Mouse (Mus musculus): ENCODE results near the gene Cacnb1. TPM values are rescaled to one million over a fixed set of nuclear protein-coding genes. Genes with fewer than 3 reads are reported as not detected.
A peak's percentile ranks its signal among the peaks of the same experiment; 100 is the strongest.

The Cacnb1 gene
- total RNA-seq, 1 experiment = 6.2 TPM

GRCm38 (mm10) chr11:98046466-98046865 is 23.6 kb upstream of the Cacnb1 start:
- DNase-seq (ENCODE audit: low read depth, low spot score) = no peak
- Histone ChIP-seq H3K36me3 (ENCODE audit: control insufficient read depth, insufficient read depth, low read length, poor library complexity, severe bottlenecking) (no peaks in the 10 kb centered on the region), H3K4me1 (ENCODE audit: control insufficient read depth in 2 of 2, insufficient read depth in 2 of 2, low read length in 2 of 2, poor library complexity in 1 of 2) (peaks cover 0 to 14% of the 10 kb centered on the region in 2 experiments; a peak in 2 of 4 replicates), H3K4me3 (ENCODE audit: insufficient read depth in 1 of 2, low read depth in 1 of 2, low read length in 2 of 2, poor library complexity in 1 of 2, severe bottlenecking in 1 of 2) (no peak overlapping the region), H3K27ac (ENCODE audit: insufficient read depth, low read depth, low read length, poor library complexity, severe bottlenecking) (no peak overlapping the region), H3K9me3 (ENCODE audit: control insufficient read depth, insufficient read depth, low read depth, low read length) (no peaks in the 10 kb centered on the region), H3K9ac (ENCODE audit: insufficient read depth, low read depth, low read length, poor library complexity, severe bottlenecking) (no peak overlapping the region)
- in situ Hi-C loops (cut with MboI; ENCODE audit: low sequenced_read_pairs in 2 of 2, unreplicated experiment in 2 of 2) = no loop called here
- TF ChIP-seq HCFC1 (IDR thresholded peaks at IDR 0.05; ENCODE audit: borderline replicate concordance, insufficient read depth, low read length) (no peak), ZNF384 (IDR thresholded peaks at IDR 0.05; ENCODE audit: low read depth, low read length) (no peak), ZC3H11A (IDR thresholded peaks at IDR 0.05; ENCODE audit: borderline replicate concordance, low read depth, low read length) (no peak), CHD2 (IDR thresholded peaks at IDR 0.05; ENCODE audit: low read depth, low read length) (no peak), MAFK (IDR thresholded peaks at IDR 0.05; ENCODE audit: insufficient read depth, low read depth, low read length) (no peak)

GRCm38 (mm10) chr11:98045596-98045995 is 22.8 kb upstream of the Cacnb1 start:
- Histone ChIP-seq H3K4me1 (ENCODE audit: control insufficient read depth in 2 of 2, insufficient read depth in 2 of 2, low read length in 2 of 2, poor library complexity in 1 of 2) (peaks cover 2 to 16% of the 10 kb centered on the region in 2 experiments; a peak in 2 of 4 replicates), H3K36me3 (ENCODE audit: control insufficient read depth, insufficient read depth, low read length, poor library complexity, severe bottlenecking) (no peaks in the 10 kb centered on the region), H3K4me3 (ENCODE audit: insufficient read depth in 1 of 2, low read depth in 1 of 2, low read length in 2 of 2, poor library complexity in 1 of 2, severe bottlenecking in 1 of 2) (no peak overlapping the region), H3K9ac (ENCODE audit: insufficient read depth, low read depth, low read length, poor library complexity, severe bottlenecking) (no peak overlapping the region), H3K27ac (ENCODE audit: insufficient read depth, low read depth, low read length, poor library complexity, severe bottlenecking) (no peak overlapping the region), H3K9me3 (ENCODE audit: control insufficient read depth, insufficient read depth, low read depth, low read length) (no peaks in the 10 kb centered on the region)
- in situ Hi-C loops (cut with MboI; ENCODE audit: low sequenced_read_pairs in 2 of 2, unreplicated experiment in 2 of 2) = no loop called here
- TF ChIP-seq ZNF384 (IDR thresholded peaks at IDR 0.05; ENCODE audit: low read depth, low read length) = no peak
- no peak for TF ChIP-seq MAFK (IDR thresholded peaks at IDR 0.05; ENCODE audit: insufficient read depth, low read depth, low read length)
- no peak for TF ChIP-seq ZC3H11A (IDR thresholded peaks at IDR 0.05; ENCODE audit: borderline replicate concordance, low read depth, low read length)
- TF ChIP-seq HCFC1 (IDR thresholded peaks at IDR 0.05; ENCODE audit: borderline replicate concordance, insufficient read depth, low read length) = no peak; the same call in 1 of the 2 replicates
- no peak for TF ChIP-seq CHD2 (IDR thresholded peaks at IDR 0.05; ENCODE audit: low read depth, low read length)
- DNase-seq (ENCODE audit: low read depth, low spot score) = peak; percentile 75

- Histone ChIP-seq H3K4me1 (ENCODE audit: control insufficient read depth in 2 of 2, insufficient read depth in 2 of 2, low read length in 2 of 2, poor library complexity in 1 of 2) (peaks cover 2 to 13% of the 10 kb centered on the region in 2 experiments; a peak in 2 of 4 replicates), H3K36me3 (ENCODE audit: control insufficient read depth, insufficient read depth, low read length, poor library complexity, severe bottlenecking) (no peaks in the 10 kb centered on the region), H3K9ac (ENCODE audit: insufficient read depth, low read depth, low read length, poor library complexity, severe bottlenecking) (no peak overlapping the region), H3K9me3 (ENCODE audit: control insufficient read depth, insufficient read depth, low read depth, low read length) (no peaks in the 10 kb centered on the region), H3K27ac (ENCODE audit: insufficient read depth, low read depth, low read length, poor library complexity, severe bottlenecking) (no peak overlapping the region), H3K4me3 (ENCODE audit: insufficient read depth in 1 of 2, low read depth in 1 of 2, low read length in 2 of 2, poor library complexity in 1 of 2, severe bottlenecking in 1 of 2) (peak overlapping the region in 1 of 2 experiments; percentile 51; a peak in 1 of 4 replicates)
- no peak for DNase-seq (ENCODE audit: low read depth, low spot score)
- in situ Hi-C loops (cut with MboI; ENCODE audit: low sequenced_read_pairs in 2 of 2, unreplicated experiment in 2 of 2) = no loop called here
- TF ChIP-seq MAFK (IDR thresholded peaks at IDR 0.05; ENCODE audit: insufficient read depth, low read depth, low read length) = no peak
- no peak for TF ChIP-seq ZNF384 (IDR thresholded peaks at IDR 0.05; ENCODE audit: low read depth, low read length)
- TF ChIP-seq CHD2 (IDR thresholded peaks at IDR 0.05; ENCODE audit: low read depth, low read length) = no peak
- no peak for TF ChIP-seq HCFC1 (IDR thresholded peaks at IDR 0.05; ENCODE audit: borderline replicate concordance, insufficient read depth, low read length)
- TF ChIP-seq ZC3H11A (IDR thresholded peaks at IDR 0.05; ENCODE audit: borderline replicate concordance, low read depth, low read length) = no peak
Observed at GRCm38 (mm10) chr11:98044074-98044473, 21.2 kb upstream of the Cacnb1 start.

- no peak overlapping the region for H3K9ac ChIP-seq (ENCODE audit: insufficient read depth, low read depth, low read length, poor library complexity, severe bottlenecking)
- H3K4me1 ChIP-seq (ENCODE audit: control insufficient read depth in 2 of 2, insufficient read depth in 2 of 2, low read length in 2 of 2, poor library complexity in 1 of 2) = peaks cover 3 to 15% of the 10 kb centered on the region in 2 experiments; a peak in 2 of 4 replicates
- no peak overlapping the region for H3K27ac ChIP-seq (ENCODE audit: insufficient read depth, low read depth, low read length, poor library complexity, severe bottlenecking)
- H3K9me3 ChIP-seq (ENCODE audit: control insufficient read depth, insufficient read depth, low read depth, low read length) = no peaks in the 10 kb centered on the region
- 0 out of 4 replicates have a peak overlapping the region, but pooled peaks of 1 of the 2 experiments have one; percentile 51 for H3K4me3 ChIP-seq (ENCODE audit: insufficient read depth in 1 of 2, low read depth in 1 of 2, low read length in 2 of 2, poor library complexity in 1 of 2, severe bottlenecking in 1 of 2)
- in situ Hi-C loops (cut with MboI; ENCODE audit: low sequenced_read_pairs in 2 of 2, unreplicated experiment in 2 of 2) = no loop called here
- TF ChIP-seq ZNF384 (IDR thresholded peaks at IDR 0.05; ENCODE audit: low read depth, low read length) = peak; percentile 31; the same call in 1 of the 2 replicates
- TF ChIP-seq ZC3H11A (IDR thresholded peaks at IDR 0.05; ENCODE audit: borderline replicate concordance, low read depth, low read length) = no peak
- H3K36me3 ChIP-seq (ENCODE audit: control insufficient read depth, insufficient read depth, low read length, poor library complexity, severe bottlenecking) = no peaks in the 10 kb centered on the region
- DNase-seq (ENCODE audit: low read depth, low spot score) = no peak
Observed at GRCm38 (mm10) chr11:98042741-98043140, 19.9 kb upstream of the Cacnb1 start.

GRCm38 (mm10) chr11:98040975-98041374 is 18.1 kb upstream of the Cacnb1 start:
- in situ Hi-C loops (cut with MboI; ENCODE audit: low sequenced_read_pairs in 2 of 2, unreplicated experiment in 2 of 2) = no loop called here
- TF ChIP-seq CHD2 (IDR thresholded peaks at IDR 0.05; ENCODE audit: low read depth, low read length) = no peak
- no peak for TF ChIP-seq HCFC1 (IDR thresholded peaks at IDR 0.05; ENCODE audit: borderline replicate concordance, insufficient read depth, low read length)
- no peak for TF ChIP-seq ZC3H11A (IDR thresholded peaks at IDR 0.05; ENCODE audit: borderline replicate concordance, low read depth, low read length)
- TF ChIP-seq ZNF384 (IDR thresholded peaks at IDR 0.05; ENCODE audit: low read depth, low read length) = no peak
- TF ChIP-seq MAFK (IDR thresholded peaks at IDR 0.05; ENCODE audit: insufficient read depth, low read depth, low read length) = no peak

More at GRCm38 (mm10) chr11:98040975-98041374, 18.1 kb upstream of the Cacnb1 start:
- Histone ChIP-seq H3K4me3 (ENCODE audit: insufficient read depth in 1 of 2, low read depth in 1 of 2, low read length in 2 of 2, poor library complexity in 1 of 2, severe bottlenecking in 1 of 2) (no peak overlapping the region), H3K36me3 (ENCODE audit: control insufficient read depth, insufficient read depth, low read length, poor library complexity, severe bottlenecking) (no peaks in the 10 kb centered on the region), H3K4me1 (ENCODE audit: control insufficient read depth in 2 of 2, insufficient read depth in 2 of 2, low read length in 2 of 2, poor library complexity in 1 of 2) (peaks cover 11 to 24% of the 10 kb centered on the region in 2 experiments; a peak in 3 of 4 replicates), H3K9ac (ENCODE audit: insufficient read depth, low read depth, low read length, poor library complexity, severe bottlenecking) (peak overlapping the region; percentile 44; the same call in 1 of the 2 replicates), H3K9me3 (ENCODE audit: control insufficient read depth, insufficient read depth, low read depth, low read length) (no peaks in the 10 kb centered on the region), H3K27ac (ENCODE audit: insufficient read depth, low read depth, low read length, poor library complexity, severe bottlenecking) (no peak overlapping the region)
- no peak for DNase-seq (ENCODE audit: low read depth, low spot score)

Data from ES-E14 (cell line).